Mouse (Mus musculus): ENCODE data around the gene Lmtk2.

DNA sequence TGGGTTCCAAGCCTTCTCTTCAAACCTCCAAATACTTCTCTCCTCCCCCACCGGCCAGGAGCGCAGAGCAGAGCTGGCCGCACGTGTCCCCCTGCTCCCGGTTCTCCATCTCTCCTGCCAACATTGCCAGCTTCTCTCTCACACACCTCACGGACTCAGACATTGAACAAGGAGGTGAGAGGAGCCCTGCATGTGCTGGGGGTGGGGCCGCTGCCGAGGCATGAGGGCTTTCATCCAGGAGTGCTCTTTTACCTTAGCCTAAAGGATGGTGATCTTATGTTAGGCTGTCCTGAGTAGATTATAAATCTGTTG lies 83.0 kb downstream of the Lmtk2 start:
- TF ChIP-seq CTCF (IDR thresholded peaks at IDR 0.05; ENCODE audit: low read depth) (no peak), EP300 (optimal IDR thresholded peaks at IDR 0.05) (no peak)
